Mouse (Mus musculus): ENCODE measurements around the gene Lrch4. TPM values are rescaled to one million over a fixed set of nuclear protein-coding genes. Genes with fewer than 3 reads are reported as not detected.
A peak's percentile ranks its signal among the peaks of the same experiment; 100 is the strongest.

Lrch4 gene
- 10 to 100 TPM; 15.9 to 17.7 TPM for total RNA-seq (2021)
- long read RNA-seq, experiment 1, transcript Lrch4-201 (18 exons, 3,078 nt) = major isoform, 48 of 56 reads
- long read RNA-seq, experiment 1, partial matches to known transcripts = 0 of 56 reads
- long read RNA-seq, experiment 1, other reads (novel, unspliced or antisense) = 7 of 56 reads
- long read RNA-seq, experiment 2, transcript Lrch4-201 (18 exons, 3,078 nt) = major isoform, 42 of 52 reads
- long read RNA-seq, experiment 2, partial matches to known transcripts = 1 of 52 reads
- long read RNA-seq, experiment 2, other reads (novel, unspliced or antisense) = 6 of 52 reads

- peak; percentile 94 for DNase-seq
These were observed at the start of gene Lrch4, which contains the start of the genes Fbxo24 and Gm20605 for GRCm38 (mm10) chr5:137628498-137629305. Gene Lrch4 (plus strand): TSS chr5:137629121. Gene Fbxo24 (minus strand): TSS chr5:137629002. Gene Gm20605 (plus strand): TSS chr5:137629175.

- no peak for DNase-seq
These were observed 48.7 kb upstream of the Lrch4 start for GRCm38 (mm10) chr5:137580246-137580645.

GRCm38 (mm10) chr5:137582702-137583101 is 46.2 kb upstream of the Lrch4 start:
- DNase-seq = no peak

DNA sequence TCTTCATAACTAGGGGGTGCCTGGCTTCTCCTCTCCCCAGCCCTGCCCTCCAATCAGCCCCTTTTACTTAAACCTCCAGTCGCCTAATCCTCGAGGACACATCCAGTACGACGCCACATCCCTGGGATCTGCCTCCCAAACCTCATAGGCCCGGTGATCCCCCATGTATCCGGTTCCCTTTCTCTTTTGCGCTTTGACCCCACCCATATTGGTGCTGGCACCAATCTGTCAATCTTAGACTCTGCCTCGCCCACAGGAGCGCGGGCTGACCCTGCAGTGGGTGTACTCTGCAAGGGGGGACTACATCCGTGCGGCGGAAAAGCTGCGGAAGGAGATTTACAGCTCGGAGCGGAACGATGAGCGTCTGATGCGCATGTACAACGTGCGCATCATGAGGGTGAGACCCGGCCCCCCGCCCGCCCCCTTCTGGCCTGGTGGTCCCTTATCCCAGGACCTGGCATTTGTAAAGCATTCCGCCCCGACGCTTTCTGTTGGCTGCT is 45.2 kb upstream of the Lrch4 start:
- DNase-seq = no peak

DNA sequence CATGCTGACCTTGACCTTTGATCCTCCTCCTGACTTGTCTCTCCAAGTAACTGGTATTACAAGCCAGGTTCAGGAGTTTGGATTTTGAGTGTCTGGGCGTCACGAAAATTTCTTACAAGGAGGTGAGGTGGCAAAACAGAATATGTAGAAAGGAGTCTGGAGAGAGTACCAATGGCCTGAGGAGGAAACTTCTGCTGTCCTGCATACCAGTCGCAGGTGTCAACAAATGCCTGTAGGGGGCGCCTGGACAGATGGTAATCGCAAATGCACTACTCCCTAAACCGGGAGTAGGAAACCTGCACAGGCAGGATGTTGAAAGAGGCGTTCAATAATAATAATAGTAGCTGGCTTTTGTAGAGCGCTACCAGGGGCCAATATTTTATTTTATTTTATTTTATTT is 43.9 kb upstream of the Lrch4 start:
- peak; percentile 77 for DNase-seq

GRCm38 (mm10) chr5:137590507-137590906 is 38.4 kb upstream of the Lrch4 start:
- DNase-seq = no peak

- DNase-seq = no peak
These were observed 33.0 kb upstream of the Lrch4 start for GRCm38 (mm10) chr5:137595921-137596320.

GRCm38 (mm10) chr5:137596601-137597261 is 32.2 kb upstream of the Lrch4 start:
- no peak for DNase-seq

DNA sequence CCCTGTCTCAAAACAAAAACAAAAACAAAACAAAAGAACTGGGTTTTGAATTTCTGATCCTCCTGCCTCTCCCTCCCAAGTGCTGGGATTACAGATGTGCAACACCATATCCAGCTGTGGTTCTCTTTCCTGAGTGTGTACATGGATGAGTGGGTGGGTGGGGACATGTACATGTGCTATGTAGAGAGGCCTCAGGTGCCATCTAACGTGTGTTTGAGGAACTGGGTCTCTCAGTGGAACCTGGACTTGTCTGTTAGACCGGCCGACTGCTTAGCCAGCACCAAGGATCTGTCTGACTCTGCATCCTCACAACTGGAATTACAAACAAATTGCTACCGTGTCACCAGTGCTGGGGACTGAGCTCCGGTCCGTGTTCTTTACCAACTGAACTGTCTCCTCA is 31.3 kb upstream of the Lrch4 start:
- DNase-seq = no peak

DNA sequence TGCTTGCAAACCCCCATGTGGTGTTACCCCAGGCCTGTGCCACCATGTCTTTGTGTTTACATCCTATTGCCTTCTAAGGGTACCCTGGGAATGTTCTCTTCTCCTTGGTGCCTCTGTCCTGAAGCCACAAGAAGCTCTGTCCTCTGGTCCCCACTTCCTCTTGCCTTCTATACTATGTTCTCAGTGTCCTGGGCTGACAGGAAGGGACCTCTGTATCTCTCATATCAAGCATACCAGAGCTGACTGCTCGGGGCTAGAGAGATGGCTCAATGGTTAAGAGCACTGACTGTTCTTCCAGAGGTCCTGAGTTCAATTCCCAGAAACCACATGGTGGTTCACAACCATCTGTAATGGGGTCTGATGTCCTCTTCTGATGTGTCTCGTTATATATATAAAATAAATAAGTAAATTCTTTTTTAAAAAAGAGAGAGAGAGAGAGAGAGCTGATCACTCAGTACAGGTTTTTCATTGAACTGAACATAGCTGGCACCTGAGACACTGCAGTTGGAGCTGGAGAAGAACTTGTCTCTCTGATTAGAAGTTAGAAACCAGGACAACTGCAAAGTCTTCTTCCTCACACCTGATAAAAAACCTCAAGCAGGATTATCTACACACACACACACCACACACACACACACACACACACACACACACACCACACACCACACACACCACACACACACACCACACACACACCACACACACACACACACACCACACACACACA is 30.7 kb upstream of the Lrch4 start:
- DNase-seq = no peak

GRCm38 (mm10) chr5:137599600-137599999 is 29.3 kb upstream of the Lrch4 start:
- DNase-seq = no peak

DNA sequence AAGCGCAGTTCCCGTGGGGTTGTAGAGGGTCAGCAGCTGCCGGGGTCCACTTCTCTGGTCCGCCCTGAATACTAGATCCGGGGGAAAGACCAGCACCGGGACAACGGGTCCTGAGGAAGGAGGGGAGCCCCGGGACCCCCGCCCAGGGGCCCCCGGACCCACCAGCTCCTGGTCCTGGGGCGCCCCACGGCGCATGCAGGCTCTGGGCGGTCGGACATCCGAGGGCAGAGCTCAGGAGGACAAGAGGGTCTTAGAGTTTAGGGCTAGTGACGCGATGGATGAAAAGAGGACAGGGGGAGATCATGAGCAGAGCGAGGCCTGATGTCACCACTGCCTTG is 28.7 kb upstream of the Lrch4 start:
- DNase-seq = no peak

DNA sequence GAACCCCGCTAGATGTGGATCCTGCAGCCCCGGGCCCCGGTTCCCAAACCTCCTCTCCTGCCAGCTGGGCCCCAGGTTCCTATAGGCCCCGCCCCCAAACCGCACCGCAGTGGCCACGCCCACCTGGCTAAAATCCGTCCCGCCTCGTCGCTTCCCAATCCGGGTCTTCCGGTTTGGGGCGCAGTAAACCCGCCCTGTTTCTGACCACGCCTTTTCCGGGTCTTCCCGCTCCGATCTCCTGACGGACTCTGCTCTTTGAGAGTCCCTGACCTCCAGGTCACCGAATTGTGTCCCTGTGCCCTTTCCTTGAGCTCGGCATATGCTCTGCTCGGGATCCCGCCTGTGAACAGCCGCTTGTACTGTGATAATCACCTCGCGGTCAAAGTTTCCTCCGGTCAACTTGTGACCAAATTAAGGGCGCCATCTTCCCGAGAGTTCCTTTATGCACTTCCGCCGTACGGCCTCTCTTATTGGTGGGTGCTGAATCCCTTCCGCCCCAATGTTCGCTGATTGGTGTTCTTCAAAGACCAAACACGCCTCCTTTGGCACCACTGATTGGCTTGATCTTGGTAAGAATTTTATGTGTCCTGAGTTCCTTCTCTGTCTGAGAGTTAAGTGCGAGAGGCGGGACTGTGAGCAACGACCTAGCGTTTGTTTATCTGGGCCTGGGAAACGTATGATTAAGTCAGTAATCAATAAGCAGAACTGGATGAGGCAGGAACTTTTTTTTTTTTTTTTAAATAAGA is 28.1 kb upstream of the Lrch4 start, which contains the start of gene Mospd3:
Gene Mospd3, minus strand, starts transcription at position 440 of the 746 bp plus-strand sequence.
- peak; percentile 96 for DNase-seq

GRCm38 (mm10) chr5:137601365-137601729 is 27.6 kb upstream of the Lrch4 start:
- DNase-seq = peak; percentile 59

- DNase-seq = no peak
These were observed 20.9 kb upstream of the Lrch4 start for GRCm38 (mm10) chr5:137607860-137608653.

GRCm38 (mm10) chr5:137608654-137609190 is 20.2 kb upstream of the Lrch4 start:
- DNase-seq = no peak

DNA sequence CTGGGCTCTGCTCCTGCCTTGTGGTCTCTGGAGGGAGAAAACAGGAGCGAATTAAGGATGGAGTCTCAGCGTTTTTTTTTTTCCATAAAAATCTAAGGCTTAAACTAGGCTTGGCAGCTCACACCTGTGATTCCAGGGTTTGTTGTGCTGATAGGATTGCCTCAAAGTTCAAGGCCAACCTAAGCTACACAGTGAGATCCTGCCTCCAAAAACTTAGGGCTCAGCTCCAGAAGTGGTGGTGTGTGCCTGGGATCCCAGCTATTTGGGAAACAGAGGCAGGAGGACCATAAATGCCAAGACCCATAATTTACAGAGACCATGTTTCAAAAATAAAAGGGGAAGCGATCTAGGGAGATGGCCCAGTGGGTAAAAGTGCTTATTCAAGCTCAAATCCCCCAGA is 19.6 kb upstream of the Lrch4 start:
- DNase-seq = no peak

GRCm38 (mm10) chr5:137610056-137610455 is 18.9 kb upstream of the Lrch4 start:
- DNase-seq = no peak

DNA sequence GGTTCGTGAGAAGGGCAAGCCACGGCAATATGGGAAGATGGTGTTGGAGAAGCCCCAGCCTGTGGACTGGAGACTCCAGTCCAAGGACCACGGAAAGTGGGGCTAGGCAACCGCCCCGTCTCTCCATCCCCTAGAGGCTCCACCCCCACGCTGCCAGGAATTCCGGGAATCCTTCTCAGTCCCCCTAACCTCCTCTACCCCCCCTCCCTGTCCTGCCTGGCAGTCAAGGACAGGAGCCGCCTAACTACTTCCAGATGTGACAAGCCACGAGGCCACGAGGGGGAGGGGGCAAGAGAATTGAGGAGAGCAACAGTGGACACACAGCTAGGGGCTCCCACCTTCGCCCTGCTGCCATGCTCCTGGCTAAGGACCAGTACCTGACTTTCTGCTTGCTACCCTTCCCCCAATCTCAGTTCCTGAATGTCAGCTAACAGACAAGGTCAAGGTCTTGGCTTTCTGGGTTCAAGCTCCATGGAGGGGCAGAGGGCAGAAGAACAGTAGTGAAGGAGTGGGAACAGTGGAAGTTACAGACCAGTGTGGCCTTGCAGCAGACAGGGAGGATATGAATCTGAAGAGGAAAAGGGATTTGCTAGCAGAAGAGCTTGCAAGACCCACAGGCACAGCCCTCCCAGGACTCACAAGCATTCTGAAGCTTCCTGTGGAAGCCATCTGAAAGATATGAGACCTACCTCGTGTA is 18.2 kb upstream of the Lrch4 start:
- DNase-seq = peak; percentile 76

- DNase-seq = peak; percentile 76
These were observed 17.7 kb upstream of the Lrch4 start for GRCm38 (mm10) chr5:137611245-137611602.

All from gastrocnemius, postnatal 10 days (tissue).